Mouse (Mus musculus) MEL (cell line): ENCODE measurements around the gene Dph1. TPM values are rescaled to one million over a fixed set of nuclear protein-coding genes. Genes with fewer than 3 reads are reported as not detected.

Experiments used
- DNase-seq: peaks from one replicate; pipeline ENCODE4 v3.0.0; 2011; ENCODE audit warnings: low read depth, low spot score
- H3K27ac ChIP-seq: 2 replicates; pipeline ENCODE4 v1.5.1; 2012; ENCODE audit warnings: low read depth, mild to moderate bottlenecking, control low read depth, low read length, moderate library complexity; ENCODE audit not compliant: control insufficient read depth
- H3K27me3 ChIP-seq, 2 experiments: fragments of 150-350 bp in 1 of 2; sonication (generic) in 1 of 2; 2 replicates each; pipeline ENCODE4 v1.6.1; 2012; ENCODE audit warnings: low read length in 2 of 2, mild to moderate bottlenecking in 2 of 2, improper control_type of control experiment in 1 of 2, moderate library complexity in 1 of 2; ENCODE audit not compliant: insufficient read depth in 2 of 2, control insufficient read depth in 1 of 2
- H3K36me3 ChIP-seq, 2 experiments: 2 replicates each; pipeline ENCODE4 v1.6.1; 2012 to 2014; ENCODE audit warnings: low read length in 2 of 2, improper control_type of control experiment in 1 of 2, inconsistent platforms in 1 of 2, mild to moderate bottlenecking in 1 of 2; ENCODE audit not compliant: insufficient read depth in 2 of 2, control insufficient read depth in 1 of 2
- H3K4me1 ChIP-seq, 2 experiments: fragments of 150-350 bp in 1 of 2; sonication (generic) in 1 of 2; 2 replicates each; pipeline ENCODE4 v1.6.1; 2012; ENCODE audit warnings: low read length in 2 of 2, improper control_type of control experiment in 1 of 2, mild to moderate bottlenecking in 1 of 2; ENCODE audit not compliant: insufficient read depth in 2 of 2, control insufficient read depth in 1 of 2
- H3K4me3 ChIP-seq, 2 experiments: fragments of 150-350 bp in 1 of 2; sonication (generic) in 1 of 2; 2 replicates each; pipeline ENCODE4 v1.5.1; 2012; ENCODE audit warnings: low read depth in 2 of 2, low read length in 2 of 2, mild to moderate bottlenecking in 2 of 2, moderate library complexity in 2 of 2, control low read depth in 1 of 2, improper control_type of control experiment in 1 of 2; ENCODE audit not compliant: control insufficient read depth in 1 of 2, insufficient read depth in 1 of 2
- H3K79me2 ChIP-seq: 2 replicates; pipeline ENCODE4 v1.6.1; 2012; ENCODE audit warnings: mild to moderate bottlenecking, low read length, moderate library complexity; ENCODE audit not compliant: control insufficient read depth, poor library complexity, insufficient read depth
- H3K9ac ChIP-seq: 2 replicates; pipeline ENCODE4 v1.6.1; 2012; ENCODE audit warnings: low read depth, mild to moderate bottlenecking, control low read depth, low read length, moderate library complexity; ENCODE audit not compliant: control insufficient read depth, poor library complexity, severe bottlenecking
- H3K9me3 ChIP-seq: fragments of 150-350 bp; sonication (generic); replicated peaks from 2 replicates; pipeline ENCODE4 v1.6.1; 2012; ENCODE audit warnings: mild to moderate bottlenecking, low read length, improper control_type of control experiment, moderate library complexity; ENCODE audit not compliant: insufficient read depth
- CHD2 ChIP-seq: IDR thresholded peaks from 2 replicates; pipeline ENCODE4 v1.6.1; 2011; ENCODE audit warnings: low read length, improper control_type of control experiment
- CTCF ChIP-seq, 3 experiments: IDR thresholded peaks in 2 of 3; conservative IDR thresholded peaks in 1 of 3; 2 replicates each; pipeline ENCODE4 v1.5.1; 2011 to 2012; ENCODE audit warnings: low read length in 3 of 3, low read depth in 2 of 3, mild to moderate bottlenecking in 2 of 3, improper control_type of control experiment in 1 of 3, inconsistent platforms in 1 of 3, mixed read lengths in 1 of 3, moderate library complexity in 1 of 3; ENCODE audit not compliant: control insufficient read depth in 1 of 3, insufficient read depth in 1 of 3, poor library complexity in 1 of 3, severe bottlenecking in 1 of 3
- ELF1 ChIP-seq: IDR thresholded peaks from 2 replicates; pipeline ENCODE4 v1.6.1; 2014; ENCODE audit warnings: low read depth, mild to moderate bottlenecking, inconsistent platforms, low read length, improper control_type of control experiment, moderate library complexity
- EP300 ChIP-seq, 2 experiments: IDR thresholded peaks; 2 replicates each; pipeline ENCODE4 v1.6.1; 2011; ENCODE audit warnings: improper control_type of control experiment in 2 of 2, low read length in 2 of 2, low read depth in 1 of 2, mild to moderate bottlenecking in 1 of 2
- GABPA ChIP-seq: IDR thresholded peaks from 2 replicates; pipeline ENCODE4 v1.6.1; 2012; ENCODE audit warnings: low read depth, mild to moderate bottlenecking, inconsistent platforms, low read length, improper control_type of control experiment, moderate library complexity
- GATA1 ChIP-seq: IDR thresholded peaks from 2 replicates; pipeline ENCODE4 v1.6.1; 2011; ENCODE audit warnings: low read depth, low read length, improper control_type of control experiment
- HCFC1 ChIP-seq: IDR thresholded peaks from 2 replicates; pipeline ENCODE4 v1.6.1; 2012; ENCODE audit warnings: low read depth, mild to moderate bottlenecking, inconsistent platforms, low read length, improper control_type of control experiment, moderate library complexity
- KAT2A ChIP-seq: conservative IDR thresholded peaks from 2 replicates; pipeline ENCODE4 v1.6.1; 2012; ENCODE audit warnings: low read depth, low read length, improper control_type of control experiment, inconsistent platforms
- NELFE ChIP-seq: IDR thresholded peaks from 2 replicates; pipeline ENCODE4 v1.6.1; 2011; ENCODE audit warnings: low read depth, low read length, improper control_type of control experiment
- NRF1 ChIP-seq: IDR thresholded peaks from 2 replicates; pipeline ENCODE4 v1.6.1; 2014; ENCODE audit warnings: low read depth, mild to moderate bottlenecking, inconsistent platforms, low read length, improper control_type of control experiment, moderate library complexity; ENCODE audit not compliant: poor library complexity, insufficient read depth, severe bottlenecking
- POLR2AphosphoS5 ChIP-seq: IDR thresholded peaks from 2 replicates; pipeline ENCODE4 v1.6.1; 2012; ENCODE audit warnings: low read depth, borderline replicate concordance, mild to moderate bottlenecking, inconsistent platforms, low read length, moderate library complexity, mixed read lengths
- RAD21 ChIP-seq: IDR thresholded peaks from 2 replicates; pipeline ENCODE4 v1.6.1; 2011; ENCODE audit warnings: mild to moderate bottlenecking, low read depth, low read length, improper control_type of control experiment
- SMC3 ChIP-seq: IDR thresholded peaks from 2 replicates; pipeline ENCODE4 v1.6.1; 2011; ENCODE audit warnings: low read depth, low read length, improper control_type of control experiment
- TBP ChIP-seq: IDR thresholded peaks from 2 replicates; pipeline ENCODE4 v1.8.0; 2011; ENCODE audit warnings: low read depth, low read length, improper control_type of control experiment
- UBTF ChIP-seq: IDR thresholded peaks from 2 replicates; pipeline ENCODE4 v1.6.1; 2012; ENCODE audit warnings: low read depth, mild to moderate bottlenecking, inconsistent platforms, low read length, improper control_type of control experiment, moderate library complexity, borderline replicate concordance; ENCODE audit not compliant: insufficient read depth
- USF1 ChIP-seq: IDR thresholded peaks from 2 replicates; pipeline ENCODE4 v1.6.1; 2014; ENCODE audit warnings: low read depth, mild to moderate bottlenecking, inconsistent platforms, low read length, improper control_type of control experiment, moderate library complexity
- ZC3H11A ChIP-seq: IDR thresholded peaks from 2 replicates; pipeline ENCODE4 v1.6.1; 2012; ENCODE audit warnings: low read depth, mild to moderate bottlenecking, inconsistent platforms, low read length, improper control_type of control experiment
- ZMIZ1 ChIP-seq: IDR thresholded peaks from 2 replicates; pipeline ENCODE4 v1.6.1; 2012; ENCODE audit warnings: low read depth, mild to moderate bottlenecking, inconsistent platforms, low read length, improper control_type of control experiment, moderate library complexity
- polyA plus RNA-seq, 2 experiments: library from polyadenylated mRNA; stranded (reverse) in 1 of 2; unstranded in 1 of 2; fragments of >175 nt in 1 of 2; fragments of >200 nt in 1 of 2; gene quantifications; 2 replicates each; pipeline versions ENCODE4 v1.2.1 to v1.2.4; 2012; ENCODE audit warnings: low replicate concordance in 2 of 2, low read depth in 1 of 2; ENCODE audit not compliant: insufficient read length in 2 of 2, insufficient read depth in 1 of 2, missing spikeins in 1 of 2
- total RNA-seq: library from RNA; depleted of rRNA; stranded (reverse); fragments of 300-350 nt; gene quantifications from 2 replicates; pipeline ENCODE4 v1.2.3, GENCODE M21; 2012

Dph1 gene
- total and polyA plus RNA-seq, 3 experiments = 58.4 to 59.5 TPM; not detected in 1

- peaks cover 5 to 17% of the 10 kb centered on the region in 2 experiments for H3K36me3 ChIP-seq
These were observed 35.1 kb downstream of the Dph1 start for GRCm38 (mm10) chr11:75155985-75156384.

GRCm38 (mm10) chr11:75154053-75154585 lies 36.9 kb downstream of the Dph1 start:
- DNase-seq = peak; percentile 57
- Histone ChIP-seq H3K27ac (no peak overlapping the region), H3K9ac (no peak overlapping the region), H3K79me2 (no peaks in the 10 kb centered on the region), H3K9me3 (no peaks in the 10 kb centered on the region), H3K4me3 (no peak overlapping the region), H3K4me1 (peaks cover 8 to 21% of the 10 kb centered on the region in 2 experiments), H3K27me3 (no peaks in the 10 kb centered on the region), H3K36me3 (peaks cover 7 to 17% of the 10 kb centered on the region in 2 experiments)
- TF ChIP-seq GATA1 = no peak
- peak in 2 of 3 experiments; percentile 9 to 34; a peak in 3 of 6 replicates for TF ChIP-seq CTCF (IDR thresholded peaks at IDR 0.05 in 2 of 3, conservative IDR thresholded peaks at IDR 0.05 in 1 of 3; ENCODE audit: control insufficient read depth in 1 of 3, insufficient read depth in 1 of 3, low read depth in 2 of 3, low read length in 3 of 3, poor library complexity in 1 of 3, severe bottlenecking in 1 of 3)
- TF ChIP-seq RAD21 = peak; percentile 27
- peak; percentile 26; the same call in 1 of the 2 replicates for TF ChIP-seq SMC3

More at GRCm38 (mm10) chr11:75155985-75156384, 35.1 kb downstream of the Dph1 start:
- H3K9ac ChIP-seq = no peak overlapping the region
- no peak for DNase-seq
- H3K4me1 ChIP-seq = peaks cover 8 to 21% of the 10 kb centered on the region in 2 experiments
- no peaks in the 10 kb centered on the region for H3K79me2 ChIP-seq
- no peaks in the 10 kb centered on the region for H3K27me3 ChIP-seq
- no peak overlapping the region for H3K4me3 ChIP-seq
- no peak overlapping the region for H3K27ac ChIP-seq
- TF ChIP-seq ZMIZ1 = no peak
- no peak for TF ChIP-seq NELFE
- TF ChIP-seq POLR2AphosphoS5 = no peak
- no peak for TF ChIP-seq USF1
- no peak for TF ChIP-seq KAT2A
- no peak for TF ChIP-seq RAD21
- TF ChIP-seq GABPA = no peak
- no peak for TF ChIP-seq ELF1
- no peak for TF ChIP-seq HCFC1
- TF ChIP-seq EP300 (IDR thresholded peaks at IDR 0.05; ENCODE audit: low read depth in 1 of 2, low read length in 2 of 2) = no peak
- TF ChIP-seq ZC3H11A = no peak
- no peak for TF ChIP-seq NRF1
- TF ChIP-seq UBTF = no peak
- TF ChIP-seq GATA1 = no peak
- no peak for TF ChIP-seq CHD2
- no peak for TF ChIP-seq CTCF (IDR thresholded peaks at IDR 0.05 in 2 of 3, conservative IDR thresholded peaks at IDR 0.05 in 1 of 3; ENCODE audit: control insufficient read depth in 1 of 3, insufficient read depth in 1 of 3, low read depth in 2 of 3, low read length in 3 of 3, poor library complexity in 1 of 3, severe bottlenecking in 1 of 3)
- no peak for TF ChIP-seq TBP
- TF ChIP-seq, all 39 proteins: peak for 0
- no peaks in the 10 kb centered on the region for H3K9me3 ChIP-seq
